14 mouse cellular contexts compared by ENCODE assay signal in the genomic region with DNA sequence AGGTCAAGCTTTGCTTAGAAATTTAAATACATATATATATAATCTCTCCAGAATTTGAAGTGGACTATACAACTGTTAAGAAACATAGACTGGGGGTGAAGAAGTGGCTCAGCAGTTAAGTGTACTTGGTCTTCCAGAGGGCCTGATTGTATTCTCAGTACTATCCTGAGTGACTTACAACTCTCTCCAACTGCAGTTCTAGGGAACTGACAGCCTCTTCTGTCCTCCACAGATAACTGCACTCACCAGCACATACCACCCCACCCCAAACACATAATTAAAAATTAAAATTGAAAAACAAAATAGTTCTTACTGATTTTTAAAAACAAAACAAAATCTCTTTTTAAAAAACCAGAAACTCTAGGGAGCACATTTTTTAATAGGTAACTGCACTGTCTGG.
"Had no signal": no experiment of that assay in that cellular context is flagged by ENCODE, and none has a peak within 500 bp of the region (broad histone marks: within the 10 kb centered on the region; RNA-seq: fewer than 3 reads in every experiment).

No protein-coding gene starts in this region.

- H3K27me3 ChIP-seq: lung, embryonic 15.5 days; midbrain, embryonic 12.5 days; stomach, embryonic 15.5 days had no signal

- H3K9me3 ChIP-seq: lung, embryonic 15.5 days; megakaryocyte, embryonic 14.5 days; midbrain, embryonic 12.5 days; stomach, embryonic 15.5 days had no signal

- ATAC-seq: intestine, postnatal 0 days; midbrain, embryonic 16.5 days had no signal

- H3K27ac ChIP-seq: lung, embryonic 15.5 days; macrophage; midbrain, embryonic 12.5 days; stomach, embryonic 15.5 days had no signal

- DNase-seq: kidney, adult 8-10 months; kidney, postnatal 36 days; layer of hippocampus, adult 9-11 months; layer of hippocampus, postnatal 36 days; lung, postnatal 14 days; right cerebral cortex, postnatal 14 days; thymus, postnatal 36 days had no signal

- H3K9ac ChIP-seq: lung, embryonic 15.5 days; stomach, embryonic 15.5 days had no signal

- H3K36me3 ChIP-seq: stomach, embryonic 15.5 days had no signal
